Mouse (Mus musculus) kidney, embryonic 15.5 days (tissue): ENCODE measurements around the gene Il4ra. TPM values are rescaled to one million over a fixed set of nuclear protein-coding genes. Genes with fewer than 3 reads are reported as not detected.

Experiments
- ATAC-seq: fragments of 200-750 bp; cut with Nextera tagmentation; replicated peaks from 2 replicates; pipeline ENCODE4 v1.8.0; 2017; ENCODE audit warnings: moderate TSS enrichment; ENCODE audit not compliant: low FRiP score
- H3K27ac ChIP-seq: fragments of 300-500 bp; sonication (generic); 2 replicates; pipeline ENCODE4 v1.5.1; 2015; ENCODE audit warnings: mild to moderate bottlenecking, inconsistent platforms
- H3K27me3 ChIP-seq: fragments of 300-500 bp; sonication (generic); 2 replicates; pipeline ENCODE4 v1.6.1; 2015; ENCODE audit warnings: inconsistent platforms
- H3K36me3 ChIP-seq: fragments of 300-500 bp; sonication (generic); 2 replicates; pipeline ENCODE4 v1.6.1; 2015; ENCODE audit warnings: inconsistent platforms
- H3K4me1 ChIP-seq: fragments of 300-500 bp; sonication (generic); 2 replicates; pipeline ENCODE4 v1.6.1; 2015; ENCODE audit warnings: inconsistent platforms
- H3K4me2 ChIP-seq: fragments of 300-500 bp; sonication (generic); 2 replicates; pipeline ENCODE4 v1.6.1; 2015; ENCODE audit warnings: moderate library complexity, mild to moderate bottlenecking, inconsistent platforms
- H3K4me3 ChIP-seq: fragments of 300-500 bp; sonication (generic); replicated peaks from 2 replicates; pipeline ENCODE4 v1.5.1; 2015; ENCODE audit warnings: mild to moderate bottlenecking, inconsistent platforms
- H3K9ac ChIP-seq: fragments of 300-500 bp; sonication (generic); 2 replicates; pipeline ENCODE4 v1.6.1; 2015; ENCODE audit warnings: mild to moderate bottlenecking, inconsistent platforms
- H3K9me3 ChIP-seq: fragments of 300-500 bp; sonication (generic); replicated peaks from 2 replicates; pipeline ENCODE4 v1.6.1; 2016; ENCODE audit warnings: inconsistent platforms
- WGBS: fragments of 180-500 bp; shearing (Covaris S2); methylation state at CpG from one replicate; pipeline ENCODE4 v1.1.7; 2015; ENCODE audit warnings: mixed read lengths; 5-methylcytosine and 5-hydroxymethylcytosine counted together
- polyA plus RNA-seq: library from polyadenylated mRNA; unstranded; fragments of >200 nt; fragmentation: Nextera tagmentation; extraction: Ambion mirVana; gene quantifications from 2 replicates; pipeline ENCODE4 v1.2.1, GENCODE M21; 2015

The Il4ra gene
- polyA plus RNA-seq, 1 experiment from 2014 or later, result 10.4 TPM

DNA sequence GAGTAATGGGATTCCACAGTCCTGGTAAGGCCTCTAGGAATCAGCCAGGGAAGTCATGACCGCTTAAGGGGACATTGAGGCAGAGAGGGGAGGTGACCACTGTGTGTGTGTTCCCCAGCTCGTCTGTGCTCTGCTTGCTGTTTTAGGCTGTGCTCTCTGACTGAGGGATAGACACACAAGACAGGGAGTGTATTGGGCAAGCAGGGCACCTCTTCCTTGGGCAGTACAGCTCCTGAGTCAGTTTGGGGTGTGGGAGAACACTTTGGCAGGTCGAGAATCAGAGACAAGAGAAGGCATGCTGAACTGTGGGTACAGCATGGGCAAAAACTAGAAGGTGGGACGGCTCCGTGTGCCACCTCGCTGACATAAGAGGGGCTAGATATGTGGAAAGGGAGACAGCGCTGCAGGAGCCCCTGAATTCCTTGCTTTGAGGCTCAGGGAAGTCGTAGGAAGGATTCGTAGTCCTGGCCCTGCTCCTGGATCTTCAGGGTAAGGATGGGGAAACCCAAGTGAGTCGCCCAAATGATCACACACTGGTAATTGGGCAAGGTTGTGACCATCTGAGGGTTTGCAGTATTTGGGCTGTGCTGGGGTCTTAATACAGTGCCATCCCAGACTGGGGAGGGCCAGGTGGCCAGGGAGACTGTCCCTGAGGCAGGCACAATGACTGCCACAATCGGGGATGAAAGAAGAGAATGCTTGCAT lies 1.1 kb downstream of the Il4ra start:
- peaks cover 8% of the 10 kb centered on the region; the same call in 1 of the 2 replicates for H3K27me3 ChIP-seq
- peak overlapping the region; percentile 66; the same call in 1 of the 2 replicates for H3K9ac ChIP-seq
- H3K4me3 ChIP-seq, result peak overlapping the region; percentile 61
- H3K4me2 ChIP-seq, result peak overlapping the region; percentile 87
- H3K9me3 ChIP-seq, result no peaks in the 10 kb centered on the region
- H3K36me3 ChIP-seq, result no peaks in the 10 kb centered on the region
- H3K4me1 ChIP-seq, result peaks cover 38% of the 10 kb centered on the region
- 75% methylated on average over 11 of the region's 11 CpGs for WGBS
- no peak for ATAC-seq
- no peak overlapping the region for H3K27ac ChIP-seq

- 87% methylated on average over 13 of the region's 13 CpGs for WGBS
- no peaks in the 10 kb centered on the region for H3K36me3 ChIP-seq
- no peaks in the 10 kb centered on the region for H3K9me3 ChIP-seq
- 0 out of 2 replicates have a peak overlapping the region, but pooled peaks have one; percentile 10 for H3K9ac ChIP-seq
- H3K27ac ChIP-seq, result no peak overlapping the region
- no peak for ATAC-seq
- peak overlapping the region; percentile 61; the same call in 1 of the 2 replicates for H3K4me3 ChIP-seq
- no peak overlapping the region for H3K4me2 ChIP-seq
- H3K27me3 ChIP-seq, result peaks cover 8% of the 10 kb centered on the region; the same call in 1 of the 2 replicates
- H3K4me1 ChIP-seq, result peaks cover 38% of the 10 kb centered on the region
Measured at GRCm38 (mm10) chr7:125553653-125554428, 1.9 kb downstream of the Il4ra start.

- Histone ChIP-seq H3K4me1 (peaks cover 38% of the 10 kb centered on the region), H3K9ac (no peak overlapping the region), H3K27me3 (peaks cover 8% of the 10 kb centered on the region; the same call in 1 of the 2 replicates), H3K4me2 (no peak overlapping the region), H3K36me3 (no peaks in the 10 kb centered on the region), H3K27ac (no peak overlapping the region), H3K9me3 (no peaks in the 10 kb centered on the region), H3K4me3 (no peak overlapping the region)
- ATAC-seq, result no peak
- WGBS, result 88% methylated on average over 9 of the region's 9 CpGs
Measured at GRCm38 (mm10) chr7:125554456-125555114, 2.7 kb downstream of the Il4ra start.

DNA sequence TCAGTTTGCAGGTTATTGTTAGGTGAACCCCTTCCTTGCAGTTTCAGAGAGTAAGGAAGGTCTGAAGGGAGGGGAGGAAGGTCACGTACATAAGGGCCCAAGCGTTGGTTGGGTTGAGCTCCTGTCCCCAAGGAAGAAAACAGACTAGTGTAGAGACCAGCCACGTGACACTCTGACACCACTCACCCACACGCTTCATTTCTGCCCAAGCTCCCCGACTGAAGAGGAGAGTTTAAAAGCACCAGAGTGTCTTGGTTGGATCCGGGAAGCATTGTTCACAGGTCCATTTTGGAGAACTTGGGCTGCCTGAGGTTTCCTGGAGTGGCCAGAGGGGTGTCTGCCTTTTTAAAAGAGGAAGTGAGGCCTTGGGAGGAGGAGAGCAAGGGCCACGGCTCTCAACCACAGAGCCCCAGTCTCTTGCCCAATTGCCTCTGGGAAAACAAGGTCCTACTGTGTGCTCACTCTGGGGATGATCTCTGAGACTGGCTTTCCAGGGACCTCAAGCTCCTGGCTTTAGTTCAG lies 3.5 kb downstream of the Il4ra start:
- no peak overlapping the region for H3K4me3 ChIP-seq
- no peak for ATAC-seq
- H3K27me3 ChIP-seq, result peaks cover 8% of the 10 kb centered on the region; the same call in 1 of the 2 replicates
- 79% methylated on average over 7 of the region's 7 CpGs for WGBS
- no peaks in the 10 kb centered on the region for H3K36me3 ChIP-seq
- no peak overlapping the region for H3K4me2 ChIP-seq
- H3K27ac ChIP-seq, result no peak overlapping the region
- no peak overlapping the region for H3K9ac ChIP-seq
- H3K4me1 ChIP-seq, result peaks cover 38% of the 10 kb centered on the region
- no peaks in the 10 kb centered on the region for H3K9me3 ChIP-seq

DNA sequence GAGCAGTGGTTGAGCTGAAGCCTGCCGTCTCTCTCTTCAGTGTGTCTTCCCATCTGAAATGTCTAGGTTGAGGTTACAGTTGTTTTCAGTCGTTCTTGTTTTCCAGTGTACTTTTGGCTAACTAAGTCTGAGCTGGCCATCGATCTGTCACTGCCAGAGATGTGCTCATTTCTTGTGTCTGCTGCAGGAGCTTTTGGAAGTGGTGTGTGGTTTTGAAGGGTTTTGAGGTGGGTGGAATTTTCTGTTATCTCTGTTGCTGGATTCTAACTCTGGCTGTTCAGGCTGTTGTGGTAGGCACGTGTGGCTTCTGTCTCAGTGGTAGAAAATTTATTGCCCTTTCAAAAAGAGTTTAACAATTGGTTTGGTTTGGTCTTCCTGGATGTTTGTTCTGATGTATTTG lies 4.2 kb downstream of the Il4ra start:
- Histone ChIP-seq H3K4me1 (peaks cover 42% of the 10 kb centered on the region), H3K27me3 (0 out of 2 replicates have a peak, but pooled peaks cover 1% of the 10 kb centered on the region), H3K4me3 (no peak overlapping the region), H3K36me3 (no peaks in the 10 kb centered on the region), H3K9me3 (no peaks in the 10 kb centered on the region), H3K27ac (no peak overlapping the region), H3K4me2 (no peak overlapping the region), H3K9ac (no peak overlapping the region)
- WGBS, result 67% methylated on average over 4 of the region's 4 CpGs
- no peak for ATAC-seq

GRCm38 (mm10) chr7:125556865-125557264 lies 4.9 kb downstream of the Il4ra start:
- H3K27ac ChIP-seq, result no peak overlapping the region
- peaks cover 41% of the 10 kb centered on the region for H3K4me1 ChIP-seq
- H3K9me3 ChIP-seq, result no peaks in the 10 kb centered on the region
- H3K4me3 ChIP-seq, result no peak overlapping the region
- no peaks in the 10 kb centered on the region for H3K27me3 ChIP-seq
- H3K4me2 ChIP-seq, result no peak overlapping the region
- no peak for ATAC-seq
- no peak overlapping the region for H3K9ac ChIP-seq
- no peaks in the 10 kb centered on the region for H3K36me3 ChIP-seq
- 61% methylated on average over 8 of the region's 8 CpGs for WGBS

- Histone ChIP-seq H3K4me1 (peaks cover 27% of the 10 kb centered on the region), H3K27me3 (no peaks in the 10 kb centered on the region), H3K4me2 (no peak overlapping the region), H3K9ac (no peak overlapping the region), H3K36me3 (no peaks in the 10 kb centered on the region), H3K4me3 (no peak overlapping the region), H3K9me3 (no peaks in the 10 kb centered on the region), H3K27ac (no peak overlapping the region)
- 77% methylated on average over 4 of the region's 4 CpGs for WGBS
- ATAC-seq, result no peak
Measured at GRCm38 (mm10) chr7:125558401-125558945, 6.6 kb downstream of the Il4ra start.

DNA sequence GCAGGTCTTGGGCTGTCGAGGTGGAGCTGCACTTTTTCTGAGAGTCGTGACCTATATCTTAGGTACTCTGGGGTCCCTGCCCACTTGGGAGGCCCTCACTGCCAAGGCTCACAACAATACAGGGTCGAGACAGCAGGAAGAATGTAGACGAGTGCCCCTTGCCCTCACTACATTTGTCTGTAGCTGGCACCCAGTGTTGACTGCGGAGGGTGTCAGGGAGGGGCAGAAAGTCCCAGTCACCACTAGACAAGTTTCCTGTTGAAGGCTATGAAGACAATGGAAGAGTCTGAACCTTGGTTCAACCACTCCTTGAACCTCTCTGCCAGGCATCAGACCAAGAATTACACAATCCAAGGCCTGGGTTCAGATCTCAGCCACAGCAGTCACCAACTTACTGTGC lies 7.1 kb downstream of the Il4ra start:
- H3K4me3 ChIP-seq, result no peak overlapping the region
- H3K27ac ChIP-seq, result no peak overlapping the region
- H3K36me3 ChIP-seq, result no peaks in the 10 kb centered on the region
- H3K4me2 ChIP-seq, result no peak overlapping the region
- 59% methylated on average over 5 of the region's 5 CpGs for WGBS
- no peak for ATAC-seq
- no peaks in the 10 kb centered on the region for H3K27me3 ChIP-seq
- no peaks in the 10 kb centered on the region for H3K9me3 ChIP-seq
- no peak overlapping the region for H3K9ac ChIP-seq
- H3K4me1 ChIP-seq, result peaks cover 25% of the 10 kb centered on the region

DNA sequence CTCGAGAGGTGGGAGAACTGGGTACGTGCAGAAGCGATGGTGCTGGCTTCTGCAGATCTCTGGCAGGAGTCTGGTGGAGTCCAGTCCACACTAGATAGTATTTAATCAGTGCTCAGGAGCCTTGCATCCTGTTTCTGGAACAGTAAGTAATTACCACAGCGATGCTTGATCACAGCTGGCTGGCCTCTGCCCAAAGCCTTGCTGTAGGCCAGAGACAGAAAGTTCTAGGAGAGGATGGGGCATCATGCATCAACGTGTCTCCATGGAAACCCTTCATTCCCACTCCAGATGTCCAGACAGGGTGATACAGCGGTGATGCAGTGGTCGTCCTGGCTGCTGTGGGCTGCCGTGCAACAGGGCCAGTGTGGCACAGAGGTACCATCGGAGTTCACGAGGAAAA lies 7.6 kb downstream of the Il4ra start:
- Histone ChIP-seq H3K4me1 (peaks cover 25% of the 10 kb centered on the region), H3K27me3 (no peaks in the 10 kb centered on the region), H3K4me2 (no peak overlapping the region), H3K9ac (no peak overlapping the region), H3K27ac (no peak overlapping the region), H3K9me3 (no peaks in the 10 kb centered on the region), H3K36me3 (no peaks in the 10 kb centered on the region), H3K4me3 (no peak overlapping the region)
- no peak for ATAC-seq
- 84% methylated on average over 10 of the region's 10 CpGs for WGBS

DNA sequence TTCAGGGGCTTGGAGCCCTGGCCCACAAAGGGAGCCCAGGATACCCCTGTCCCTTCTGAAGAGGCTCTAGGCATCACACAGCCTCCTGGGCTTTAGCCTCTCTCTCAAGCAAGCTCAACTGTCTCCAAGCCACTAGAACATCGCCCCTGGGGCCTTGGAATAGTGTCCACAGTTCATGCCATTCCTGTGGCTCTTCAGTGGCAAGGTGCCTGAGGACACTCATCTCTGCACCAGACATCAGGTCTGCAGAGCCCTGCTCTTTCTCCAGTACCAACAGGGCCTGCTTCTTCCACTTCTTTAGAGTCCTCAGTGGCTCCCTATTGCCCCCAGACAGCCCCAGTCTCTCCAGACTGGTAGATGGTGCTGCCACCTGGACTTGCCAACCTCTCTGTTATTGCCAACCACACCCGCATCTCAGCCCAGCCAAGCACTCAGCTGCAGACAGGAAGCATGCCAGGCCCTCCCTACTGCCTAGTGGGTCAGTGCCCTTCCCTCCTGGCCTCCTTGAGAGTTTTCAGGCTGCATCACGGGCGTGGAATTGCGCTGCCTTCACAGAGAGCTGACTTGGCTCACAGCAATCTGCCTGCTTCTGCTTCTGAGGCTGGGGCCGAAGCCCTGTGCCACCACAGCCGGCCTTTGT lies 8.3 kb downstream of the Il4ra start:
- H3K4me2 ChIP-seq, result no peak overlapping the region
- 85% methylated on average over 7 of the region's 7 CpGs for WGBS
- no peak overlapping the region for H3K27ac ChIP-seq
- ATAC-seq, result no peak
- no peaks in the 10 kb centered on the region for H3K9me3 ChIP-seq
- H3K4me1 ChIP-seq, result peaks cover 27% of the 10 kb centered on the region
- no peak overlapping the region for H3K9ac ChIP-seq
- no peak overlapping the region for H3K4me3 ChIP-seq
- no peaks in the 10 kb centered on the region for H3K36me3 ChIP-seq
- H3K27me3 ChIP-seq, result no peaks in the 10 kb centered on the region

GRCm38 (mm10) chr7:125561085-125561690 lies 9.3 kb downstream of the Il4ra start:
- no peak overlapping the region for H3K9ac ChIP-seq
- no peaks in the 10 kb centered on the region for H3K27me3 ChIP-seq
- H3K4me1 ChIP-seq, result peaks cover 33% of the 10 kb centered on the region
- H3K36me3 ChIP-seq, result no peaks in the 10 kb centered on the region
- ATAC-seq, result 0 out of 2 replicates have a peak, but pooled peaks have one; percentile 23
- H3K4me3 ChIP-seq, result no peak overlapping the region
- H3K27ac ChIP-seq, result no peak overlapping the region
- no peaks in the 10 kb centered on the region for H3K9me3 ChIP-seq
- no peak overlapping the region for H3K4me2 ChIP-seq
- 53% methylated on average over 9 of the region's 9 CpGs for WGBS
